Mouse (Mus musculus) heart, embryonic 14.5 days (tissue): ENCODE results near the gene Pakap. TPM values are rescaled to one million over a fixed set of nuclear protein-coding genes. Genes with fewer than 3 reads are reported as not detected.
A peak's percentile ranks its signal among the peaks of the same experiment; 100 is the strongest.

Experiments used
- ATAC-seq: fragments of 200-750 bp; cut with Nextera tagmentation; 2 replicates; pipeline ENCODE4 v1.8.0; 2017; ENCODE audit warnings: low read depth, moderate TSS enrichment; ENCODE audit not compliant: insufficient number of reproducible peaks, insufficient read depth, low FRiP score
- H3K27ac ChIP-seq, 2 experiments: fragments of 200-500 bp in 1 of 2; fragments of 300-500 bp in 1 of 2; sonication (generic) in 1 of 2; replicated peaks in 1 of 2; 2 replicates each; pipeline ENCODE4 v1.5.1; 2012 to 2014; ENCODE audit warnings: low read depth in 2 of 2, low read length in 2 of 2, control low read depth in 1 of 2, mild to moderate bottlenecking in 1 of 2, mixed read lengths in 1 of 2; ENCODE audit not compliant: control insufficient read depth in 1 of 2, insufficient read depth in 1 of 2
- H3K27me3 ChIP-seq: fragments of 300-500 bp; sonication (generic); 2 replicates; pipeline ENCODE4 v1.6.1; 2014; ENCODE audit warnings: mild to moderate bottlenecking, low read length, control low read depth; ENCODE audit not compliant: control insufficient read depth, insufficient read depth
- H3K36me3 ChIP-seq: fragments of 300-500 bp; sonication (generic); 2 replicates; pipeline ENCODE4 v1.6.1; 2014; ENCODE audit warnings: mild to moderate bottlenecking, control low read depth, low read length, mixed read lengths; ENCODE audit not compliant: control insufficient read depth, insufficient read depth
- H3K4me1 ChIP-seq, 2 experiments: fragments of 200-500 bp in 1 of 2; fragments of 300-500 bp in 1 of 2; sonication (generic) in 1 of 2; 2 replicates each; pipeline ENCODE4 v1.6.1; 2012 to 2014; ENCODE audit warnings: low read length in 2 of 2, control low read depth in 1 of 2, mixed read lengths in 1 of 2; ENCODE audit not compliant: control insufficient read depth in 2 of 2, insufficient read depth in 2 of 2
- H3K4me2 ChIP-seq: fragments of 300-500 bp; sonication (generic); 2 replicates; pipeline ENCODE4 v1.6.1; 2014; ENCODE audit warnings: mild to moderate bottlenecking, low read length
- H3K4me3 ChIP-seq, 2 experiments: fragments of 200-500 bp in 1 of 2; fragments of 300-500 bp in 1 of 2; sonication (generic) in 1 of 2; 2 replicates each; pipeline ENCODE4 v1.5.1; 2012 to 2014; ENCODE audit warnings: low read length in 2 of 2, mild to moderate bottlenecking in 2 of 2, control low read depth in 1 of 2, low read depth in 1 of 2, moderate library complexity in 1 of 2; ENCODE audit not compliant: control insufficient read depth in 1 of 2, insufficient read depth in 1 of 2
- H3K9ac ChIP-seq: fragments of 300-500 bp; sonication (generic); 2 replicates; pipeline ENCODE4 v1.6.1; 2014; ENCODE audit warnings: mild to moderate bottlenecking, low read length
- H3K9me3 ChIP-seq: fragments of 300-500 bp; sonication (generic); 2 replicates; pipeline ENCODE4 v1.6.1; 2016; ENCODE audit warnings: low read length, control low read depth; ENCODE audit not compliant: control insufficient read depth
- WGBS: fragments of 180-500 bp; shearing (Covaris S2); extraction: QIAGEN DNeasy Blood & Tissue Kit; methylation state at CpG from one replicate; pipeline ENCODE4 v1.1.7; 2014; 5-methylcytosine and 5-hydroxymethylcytosine counted together
- polyA plus RNA-seq: library from polyadenylated mRNA; unstranded; fragments of >200 nt; fragmentation: Nextera tagmentation; extraction: Ambion mirVana; gene quantifications from 2 replicates; pipeline ENCODE4 v1.2.1, GENCODE M21; 2014

The Pakap gene
- polyA plus RNA-seq, 1 experiment from 2014 or later = 59.6 TPM

DNA sequence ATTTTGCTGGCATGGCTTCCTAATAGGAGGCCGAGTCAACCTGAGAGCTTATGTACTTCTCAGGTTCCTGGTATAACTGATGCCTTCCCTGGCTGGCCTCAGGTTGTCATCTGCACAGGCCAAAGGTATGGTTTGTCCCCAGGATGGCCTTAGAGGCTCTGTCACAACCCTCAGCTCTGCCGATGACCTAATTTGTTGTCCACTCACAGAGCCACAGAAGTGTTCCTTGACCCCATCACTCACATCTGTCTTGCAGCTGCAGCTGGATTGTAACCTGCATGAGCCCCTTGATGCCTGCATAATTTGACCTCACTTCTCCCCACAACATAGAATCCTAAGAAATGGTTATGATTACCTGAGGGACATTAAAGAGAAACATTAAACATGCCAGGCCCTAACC lies 56.8 kb downstream of the Pakap start:
- H3K9ac ChIP-seq = no peak overlapping the region
- no peaks in the 10 kb centered on the region for H3K9me3 ChIP-seq
- WGBS = 68% methylated on average over 2 of the region's 2 CpGs
- H3K36me3 ChIP-seq = peaks cover 4% of the 10 kb centered on the region
- H3K4me1 ChIP-seq = peaks cover 18 to 49% of the 10 kb centered on the region in 2 experiments
- H3K27me3 ChIP-seq = no peaks in the 10 kb centered on the region
- H3K4me3 ChIP-seq = no peak overlapping the region
- ATAC-seq = no peak
- H3K27ac ChIP-seq = peak overlapping the region in 1 of 2 experiments; percentile 33; a peak in 1 of 4 replicates
- no peak overlapping the region for H3K4me2 ChIP-seq

DNA sequence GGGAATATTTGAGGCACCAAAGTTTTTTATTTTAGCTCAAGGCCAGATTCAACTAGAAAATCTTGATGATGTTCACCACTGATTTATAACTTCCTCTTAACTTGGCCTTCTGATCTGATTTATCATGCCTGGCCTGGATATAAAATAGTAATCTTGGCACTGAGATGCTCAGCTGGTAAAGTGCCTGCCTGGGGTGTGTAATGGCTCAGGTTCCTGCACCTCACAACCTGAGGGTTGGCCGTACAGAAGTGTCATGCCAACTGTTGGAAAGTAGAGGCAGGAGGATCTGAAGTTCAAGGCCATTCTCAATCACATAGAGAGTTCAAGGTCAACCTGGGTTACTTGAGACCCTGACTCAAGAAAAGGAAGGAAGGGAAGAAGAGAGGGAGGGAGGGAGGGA lies 57.3 kb downstream of the Pakap start:
- Histone ChIP-seq H3K4me3 (no peak overlapping the region), H3K4me2 (no peak overlapping the region), H3K27ac (peak overlapping the region in 1 of 2 experiments; percentile 34; a peak in 2 of 4 replicates), H3K9ac (no peak overlapping the region), H3K36me3 (no peaks in the 10 kb centered on the region), H3K27me3 (no peaks in the 10 kb centered on the region), H3K4me1 (peaks cover 19 to 52% of the 10 kb centered on the region in 2 experiments), H3K9me3 (no peaks in the 10 kb centered on the region)
- ATAC-seq = no peak
- WGBS = 78% methylated on average over 1 of the region's 1 CpGs

GRCm38 (mm10) chr4:57625756-57626155 lies 57.8 kb downstream of the Pakap start:
- Histone ChIP-seq H3K36me3 (no peaks in the 10 kb centered on the region), H3K4me3 (no peak overlapping the region), H3K4me2 (no peak overlapping the region), H3K9ac (no peak overlapping the region), H3K27me3 (no peaks in the 10 kb centered on the region), H3K4me1 (peaks cover 20 to 56% of the 10 kb centered on the region in 2 experiments), H3K27ac (peak overlapping the region; percentile 34 to 52), H3K9me3 (no peaks in the 10 kb centered on the region)
- 44% methylated on average over 1 of the region's 1 CpGs for WGBS
- no peak for ATAC-seq

- no peaks in the 10 kb centered on the region for H3K9me3 ChIP-seq
- no peak overlapping the region for H3K27ac ChIP-seq
- peaks cover 24 to 64% of the 10 kb centered on the region in 2 experiments for H3K4me1 ChIP-seq
- WGBS = 91% methylated on average over 5 of the region's 5 CpGs
- no peak overlapping the region for H3K9ac ChIP-seq
- ATAC-seq = no peak
- no peaks in the 10 kb centered on the region for H3K27me3 ChIP-seq
- H3K4me3 ChIP-seq = no peak overlapping the region
- no peak overlapping the region for H3K4me2 ChIP-seq
- no peaks in the 10 kb centered on the region for H3K36me3 ChIP-seq
Measured at GRCm38 (mm10) chr4:57626921-57627320, 58.9 kb downstream of the Pakap start.

DNA sequence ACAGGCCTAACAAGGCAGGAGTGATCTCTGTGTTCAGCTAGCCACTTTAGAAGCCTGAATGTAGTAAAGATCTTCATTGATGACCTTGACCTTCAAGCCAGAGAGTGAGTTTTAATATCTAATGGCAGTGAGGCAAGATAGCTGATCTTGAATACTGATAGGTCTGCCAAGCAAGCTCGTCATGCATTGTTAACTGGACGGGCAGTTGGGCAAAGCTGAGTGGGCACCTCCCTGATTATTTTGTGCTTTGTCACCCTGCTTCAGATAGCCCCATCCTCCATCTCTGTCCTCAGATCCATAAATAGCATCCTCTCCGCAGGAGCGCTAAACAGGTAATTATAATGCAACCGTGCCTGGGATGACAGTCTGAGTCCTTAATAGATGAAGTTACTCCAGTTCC lies 64.4 kb downstream of the Pakap start:
- H3K36me3 ChIP-seq = no peaks in the 10 kb centered on the region
- WGBS = 27% methylated on average over 5 of the region's 5 CpGs
- peaks cover 33 to 81% of the 10 kb centered on the region in 2 experiments for H3K4me1 ChIP-seq

GRCm38 (mm10) chr4:57633052-57633451 lies 65.1 kb downstream of the Pakap start:
- peak overlapping the region in 1 of 2 experiments; percentile 37; a peak in 1 of 4 replicates for H3K27ac ChIP-seq
- WGBS = 85% methylated on average over 7 of the region's 7 CpGs
- no peak overlapping the region for H3K4me3 ChIP-seq
- H3K4me2 ChIP-seq = no peak overlapping the region
- no peaks in the 10 kb centered on the region for H3K9me3 ChIP-seq
- H3K9ac ChIP-seq = no peak overlapping the region
- peaks cover 34 to 86% of the 10 kb centered on the region in 2 experiments for H3K4me1 ChIP-seq
- no peaks in the 10 kb centered on the region for H3K36me3 ChIP-seq
- ATAC-seq = no peak
- no peaks in the 10 kb centered on the region for H3K27me3 ChIP-seq

More for the DNA sequence above, 64.4 kb downstream of the Pakap start:
- ATAC-seq = no peak
- Histone ChIP-seq H3K4me2 (no peak overlapping the region; the same call in 1 of the 2 replicates), H3K27me3 (no peaks in the 10 kb centered on the region), H3K4me3 (no peak overlapping the region), H3K27ac (peak overlapping the region; percentile 64 to 76), H3K9me3 (no peaks in the 10 kb centered on the region), H3K9ac (0 out of 2 replicates have a peak overlapping the region, but pooled peaks have one; percentile 5)

DNA sequence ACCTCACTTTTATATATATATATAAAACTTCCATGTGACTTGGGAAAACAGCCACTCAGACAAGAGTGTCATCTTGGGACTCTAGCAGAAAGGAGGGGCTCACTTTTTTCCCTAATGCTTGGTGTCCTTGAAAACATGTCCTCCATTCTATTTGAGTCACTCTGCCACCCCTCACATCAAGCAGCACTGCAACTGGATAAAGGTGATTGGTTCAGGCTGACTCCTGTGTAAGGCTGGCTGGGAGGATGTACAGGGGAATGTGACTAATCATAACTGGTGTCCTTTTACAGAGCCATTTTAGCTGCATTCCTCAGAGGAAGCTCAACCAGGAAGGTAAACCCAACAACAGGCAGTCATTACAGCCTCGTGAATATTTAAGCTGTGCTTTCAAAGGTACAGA lies 67.0 kb downstream of the Pakap start:
- H3K4me1 ChIP-seq = peaks cover 47 to 95% of the 10 kb centered on the region in 2 experiments
- no peak overlapping the region for H3K9ac ChIP-seq
- H3K27me3 ChIP-seq = no peaks in the 10 kb centered on the region
- 43% methylated on average over 1 of the region's 1 CpGs for WGBS
- H3K4me3 ChIP-seq = no peak overlapping the region
- peak overlapping the region; percentile 69 to 71 for H3K27ac ChIP-seq
- H3K4me2 ChIP-seq = no peak overlapping the region
- no peaks in the 10 kb centered on the region for H3K36me3 ChIP-seq
- H3K9me3 ChIP-seq = no peaks in the 10 kb centered on the region
- no peak for ATAC-seq
